Mouse (Mus musculus) kidney, adult 11 months (tissue): Measurements from ENCODE around the gene Gm20696.

Experiments
- DNase-seq: peaks from one replicate; pipeline ENCODE4 v3.0.0; 2022

The Gm20696 gene

GRCm38 (mm10) chr6:99310171-99310500 is 356.5 kb downstream of the Gm20696 start:
- DNase-seq: no peak

DNA sequence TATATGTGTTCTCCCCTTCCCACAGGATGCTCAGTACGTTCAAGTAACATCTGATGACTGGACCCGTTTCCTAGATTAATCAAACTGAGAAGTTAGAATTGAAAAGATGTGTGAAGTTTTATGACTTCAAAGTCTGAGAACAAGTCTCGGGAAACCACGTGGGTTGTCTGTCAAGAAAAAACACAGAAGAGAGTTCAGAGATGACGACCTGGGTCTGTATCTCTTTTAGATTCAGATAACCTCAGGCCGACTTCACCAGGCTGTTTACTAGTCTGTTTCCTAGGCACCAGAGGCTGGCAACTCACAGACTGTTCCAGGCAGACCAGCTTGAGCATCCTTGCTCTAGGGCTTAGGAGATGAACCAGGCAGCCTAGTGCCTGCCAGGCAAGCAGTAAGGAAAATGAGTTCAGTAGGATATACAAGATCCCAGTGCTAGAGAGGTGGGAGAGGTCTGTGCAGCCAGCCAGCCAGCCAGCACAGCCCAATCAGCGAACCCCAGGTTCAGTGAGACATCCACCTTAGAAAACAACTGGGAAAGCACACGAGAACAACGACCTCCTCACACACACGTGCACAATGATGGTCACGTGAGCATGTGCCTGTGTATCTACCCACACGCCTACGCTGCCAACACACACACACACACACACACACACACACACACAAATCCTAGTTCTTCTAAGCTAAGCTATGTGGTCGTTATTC is 357.0 kb downstream of the Gm20696 start:
- DNase-seq: no peak

DNA sequence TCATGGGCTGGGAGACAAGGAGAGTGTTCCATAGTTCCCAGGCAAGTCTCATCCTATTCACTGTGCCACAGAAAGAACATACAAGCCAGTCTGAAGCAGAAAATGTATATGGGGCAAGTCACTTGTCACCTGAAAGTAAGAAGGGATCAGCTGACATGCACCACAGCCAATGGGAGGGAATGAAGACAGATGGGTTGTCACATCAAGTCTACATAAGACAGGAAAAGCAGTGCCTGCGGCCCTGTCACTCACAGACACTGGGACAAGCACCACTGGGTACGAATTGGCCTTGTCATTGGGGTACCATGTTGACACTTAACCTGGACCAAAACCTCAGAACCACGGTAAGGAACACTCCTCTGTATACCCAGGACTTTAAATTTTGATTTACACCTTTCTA is 360.8 kb downstream of the Gm20696 start:
- DNase-seq: no peak

DNA sequence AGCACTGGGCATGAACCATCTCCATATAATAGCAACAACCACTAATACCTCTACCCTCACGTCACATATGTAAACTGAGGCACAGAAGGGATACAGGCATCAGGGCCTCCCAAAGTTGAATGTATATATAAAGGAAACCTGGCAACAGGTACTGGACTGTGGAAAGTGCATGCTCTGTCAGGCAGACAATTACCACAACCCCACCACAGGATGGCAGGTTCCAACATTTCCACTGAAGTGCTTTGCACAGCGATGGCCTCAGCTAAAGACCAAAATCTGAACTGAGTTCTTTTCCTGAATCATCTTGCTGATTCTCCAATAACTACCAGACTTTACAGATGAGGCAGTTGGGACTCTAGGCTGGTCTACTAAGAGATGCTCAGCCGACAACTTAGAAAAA is 361.4 kb downstream of the Gm20696 start:
- DNase-seq: no peak

GRCm38 (mm10) chr6:99302662-99303435 is 363.7 kb downstream of the Gm20696 start:
- no peak for DNase-seq

DNA sequence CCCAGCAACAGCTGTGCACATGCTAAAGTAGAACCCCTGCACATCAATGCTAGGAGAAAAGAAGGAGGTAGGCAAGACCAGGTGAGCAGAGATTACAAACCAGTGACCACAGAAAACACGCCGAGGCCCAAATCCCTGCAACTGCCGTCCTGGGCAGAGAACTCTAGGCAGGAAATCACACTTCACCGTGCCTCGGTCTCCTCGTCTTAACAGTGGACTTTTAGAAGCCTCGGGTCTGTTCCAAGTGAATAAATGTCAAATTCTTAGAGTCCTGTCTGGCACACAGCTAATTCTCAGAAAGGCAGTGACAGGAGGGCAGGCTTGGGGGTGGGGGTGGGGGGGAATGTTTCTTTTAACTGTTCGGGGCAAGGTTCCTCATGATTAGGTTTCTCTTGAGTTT is 364.7 kb downstream of the Gm20696 start:
- DNase-seq: no peak

GRCm38 (mm10) chr6:99300235-99300634 is 366.4 kb downstream of the Gm20696 start:
- DNase-seq: no peak

DNA sequence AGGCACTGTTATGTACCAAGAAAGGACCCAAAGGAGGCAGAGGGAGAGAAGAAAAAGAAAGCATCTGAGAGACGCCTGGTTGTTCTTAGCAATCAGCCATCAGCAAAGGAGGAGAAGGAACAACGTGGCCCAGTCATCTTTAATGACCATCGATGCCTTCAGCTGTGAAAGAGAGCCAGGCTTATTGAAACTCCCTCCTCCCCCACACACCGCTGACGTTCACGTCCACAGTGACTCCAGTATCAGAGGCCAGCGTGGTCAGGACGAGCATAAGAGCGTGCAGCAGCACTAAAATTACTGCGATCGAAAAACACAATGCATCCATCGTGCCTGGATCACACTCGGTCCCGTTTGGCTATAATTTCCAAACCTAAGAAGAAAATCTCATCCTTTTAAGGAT is 367.4 kb downstream of the Gm20696 start:
- no peak for DNase-seq

DNA sequence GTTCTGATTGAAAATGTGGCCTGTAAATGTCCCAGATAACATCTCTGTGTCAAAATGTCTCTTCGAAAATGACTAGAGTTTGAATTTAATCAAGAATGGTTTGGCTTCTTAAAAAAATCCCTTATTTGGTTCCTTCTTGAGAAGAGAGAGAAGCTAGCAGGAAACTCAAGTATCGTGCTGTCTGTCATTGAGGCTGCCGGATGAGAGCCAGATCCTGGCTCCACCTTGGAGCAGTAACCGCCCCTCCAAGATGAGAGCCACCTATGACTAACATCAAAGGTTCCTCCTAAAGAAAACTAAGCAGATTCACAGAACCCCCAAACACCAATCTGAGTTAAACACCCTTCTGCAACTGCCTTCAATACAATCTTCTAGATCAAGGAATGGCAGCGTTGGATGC is 369.1 kb downstream of the Gm20696 start:
- no peak for DNase-seq

- DNase-seq: no peak
These were observed 371.1 kb downstream of the Gm20696 start for GRCm38 (mm10) chr6:99295495-99295894.

DNA sequence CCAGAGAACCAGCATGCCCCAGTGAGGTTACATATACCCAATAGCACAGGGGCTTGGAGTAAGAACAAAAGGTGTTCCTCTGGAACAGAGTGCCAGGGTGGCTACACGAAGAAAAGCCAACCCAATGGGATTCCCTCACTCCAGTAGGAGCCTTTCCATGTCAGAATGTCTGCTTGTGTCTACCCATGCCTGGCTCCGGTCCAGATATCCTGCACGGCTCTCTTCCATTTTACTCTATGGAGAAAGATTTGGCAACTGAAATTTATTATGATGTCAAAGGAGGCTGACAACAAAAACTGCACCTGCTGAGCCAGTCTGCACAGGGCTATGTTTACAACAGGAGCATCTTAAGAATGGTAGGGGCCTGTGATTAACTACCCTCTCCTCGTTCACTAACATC is 377.4 kb downstream of the Gm20696 start:
- DNase-seq: no peak

DNA sequence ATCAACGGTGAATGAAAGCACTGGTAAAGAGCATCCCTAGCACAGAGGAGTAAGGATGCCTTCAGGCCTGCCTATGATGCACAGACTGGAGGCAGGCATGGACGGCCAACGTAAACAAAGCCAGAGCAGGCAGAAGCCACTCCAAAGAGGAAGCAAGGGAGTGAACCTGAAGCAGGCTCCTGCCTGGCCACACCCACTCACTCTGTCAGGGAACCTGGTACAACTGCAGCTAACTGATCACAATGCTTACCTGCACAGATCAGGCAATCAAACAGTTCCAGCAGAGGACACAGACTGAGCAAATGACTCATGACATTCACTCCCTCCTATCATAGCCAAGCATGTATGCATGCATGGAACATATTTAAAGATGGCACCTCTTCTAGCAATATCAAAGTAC is 381.6 kb downstream of the Gm20696 start:
- no peak for DNase-seq

- DNase-seq: no peak
These were observed 382.6 kb downstream of the Gm20696 start for GRCm38 (mm10) chr6:99284019-99284418.

DNA sequence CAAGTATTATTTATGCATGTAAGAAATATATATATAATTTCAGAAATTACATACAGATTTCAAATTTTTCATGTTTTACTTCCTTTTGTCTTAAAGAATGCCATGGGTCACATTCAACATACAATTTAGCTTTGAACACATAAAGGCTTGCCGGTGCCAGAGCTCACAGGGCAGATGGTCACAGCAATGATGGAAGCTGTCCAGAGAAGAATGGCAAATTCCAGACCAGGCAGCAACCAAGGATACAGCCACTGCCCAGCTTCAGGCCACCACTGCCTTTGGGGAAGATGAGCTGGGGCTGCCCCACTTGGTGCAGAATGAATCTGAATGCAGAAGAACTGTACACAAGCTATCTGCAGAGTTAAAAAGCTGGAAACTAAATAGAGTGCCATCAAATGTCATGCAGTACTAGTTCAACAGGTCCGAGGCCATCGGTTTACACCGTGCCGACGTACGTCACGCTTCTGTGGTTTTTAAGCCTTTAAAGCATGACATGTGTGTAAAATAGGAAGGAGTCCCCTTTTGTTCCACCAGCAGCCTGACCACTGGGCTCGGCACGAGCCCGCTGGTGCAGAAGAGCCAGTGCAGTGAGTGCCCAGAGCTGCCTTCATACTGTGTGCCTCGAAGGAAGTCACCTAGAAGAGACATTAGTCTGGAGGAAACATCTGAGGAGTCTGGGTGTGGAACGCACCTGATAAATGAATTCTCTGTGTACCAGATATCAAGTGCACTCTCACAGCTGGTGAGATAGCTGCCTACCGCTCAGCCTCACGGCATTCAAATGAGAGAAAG is 383.5 kb downstream of the Gm20696 start:
- DNase-seq: no peak

DNA sequence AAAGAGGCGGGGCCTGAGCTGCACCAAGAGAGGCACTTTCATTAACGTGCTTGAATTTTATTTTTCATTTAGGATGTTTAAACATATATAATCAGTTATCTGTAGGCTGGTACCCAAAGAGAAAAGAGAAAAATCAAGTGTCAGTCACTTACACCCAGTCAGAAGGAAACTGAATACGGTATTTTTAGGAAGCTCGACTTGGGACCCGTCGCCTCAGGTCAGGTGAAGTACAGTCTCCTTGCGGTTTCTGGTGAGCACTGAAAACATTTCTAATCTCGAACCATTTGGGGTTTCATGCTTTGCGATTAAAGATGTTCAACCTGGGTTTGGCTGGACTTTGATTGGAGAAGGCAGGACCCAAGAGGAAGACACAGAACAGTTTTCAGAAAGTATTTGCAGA is 385.2 kb downstream of the Gm20696 start:
- no peak for DNase-seq

GRCm38 (mm10) chr6:99280619-99281018 is 386.0 kb downstream of the Gm20696 start:
- DNase-seq: no peak

GRCm38 (mm10) chr6:99277251-99277650 is 389.3 kb downstream of the Gm20696 start:
- DNase-seq: no peak

DNA sequence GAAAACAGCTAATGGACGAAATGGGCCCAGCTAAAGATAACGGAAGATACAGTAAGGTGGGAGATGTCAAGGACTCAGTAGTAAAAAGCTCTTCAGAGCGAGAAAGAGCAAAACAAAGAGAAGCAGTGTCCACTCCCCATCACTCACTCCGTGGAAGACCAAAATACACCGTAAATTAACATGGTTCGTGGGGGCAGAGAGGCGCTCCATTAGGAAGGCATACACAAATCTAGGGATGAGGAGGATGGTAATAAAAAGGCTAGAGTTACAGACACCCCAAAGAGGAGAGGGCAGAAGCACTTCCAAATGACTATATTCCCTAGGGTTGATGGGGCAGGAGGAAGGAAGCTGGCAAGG is 390.3 kb downstream of the Gm20696 start:
- DNase-seq: no peak

DNA sequence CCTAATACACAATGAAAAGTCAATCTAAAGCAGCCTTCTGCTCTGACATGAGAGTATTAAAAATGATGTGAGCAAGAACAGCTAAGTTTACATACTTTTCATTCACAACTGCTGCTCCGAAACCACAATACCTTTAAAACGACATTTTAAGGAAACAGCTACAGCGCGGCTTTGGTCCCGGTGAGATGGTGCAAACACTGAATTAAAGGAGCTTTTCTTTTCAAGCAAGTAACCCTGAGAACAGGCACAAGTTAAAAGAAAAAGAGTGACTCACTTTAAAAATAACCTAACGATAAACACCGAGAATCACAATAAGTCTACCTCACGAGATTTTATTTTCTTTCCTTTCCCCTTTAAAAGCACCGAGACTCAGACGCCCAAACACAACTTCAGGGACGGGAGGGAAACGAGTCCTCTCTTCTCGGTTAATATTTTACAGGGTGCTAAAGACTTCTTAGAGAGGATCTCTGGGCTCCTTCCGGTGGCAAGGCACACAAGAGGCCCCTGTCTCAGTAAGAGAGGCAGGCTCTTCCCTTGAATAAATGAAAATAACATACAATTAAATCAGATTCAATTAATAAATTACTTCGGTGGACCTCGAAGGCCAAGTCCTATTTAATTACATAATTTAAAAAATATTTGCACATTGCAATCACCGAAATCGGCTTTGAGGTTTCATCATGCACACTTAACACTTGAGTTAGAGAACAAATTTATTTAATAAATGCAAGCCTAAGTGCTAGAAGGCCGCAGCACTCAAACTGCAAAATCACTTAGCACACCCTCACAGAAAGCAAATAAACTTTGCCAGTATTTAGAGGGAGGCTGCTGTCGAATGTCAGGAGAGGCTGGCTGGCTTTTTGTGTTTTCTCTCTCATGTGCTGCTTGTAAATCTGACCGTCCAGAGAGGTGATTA is 391.0 kb downstream of the Gm20696 start:
- peak; percentile 40 for DNase-seq

- DNase-seq: no peak
These were observed 391.9 kb downstream of the Gm20696 start for GRCm38 (mm10) chr6:99274667-99275066.

- no peak for DNase-seq
These were observed 392.4 kb downstream of the Gm20696 start for GRCm38 (mm10) chr6:99274222-99274621.

DNA sequence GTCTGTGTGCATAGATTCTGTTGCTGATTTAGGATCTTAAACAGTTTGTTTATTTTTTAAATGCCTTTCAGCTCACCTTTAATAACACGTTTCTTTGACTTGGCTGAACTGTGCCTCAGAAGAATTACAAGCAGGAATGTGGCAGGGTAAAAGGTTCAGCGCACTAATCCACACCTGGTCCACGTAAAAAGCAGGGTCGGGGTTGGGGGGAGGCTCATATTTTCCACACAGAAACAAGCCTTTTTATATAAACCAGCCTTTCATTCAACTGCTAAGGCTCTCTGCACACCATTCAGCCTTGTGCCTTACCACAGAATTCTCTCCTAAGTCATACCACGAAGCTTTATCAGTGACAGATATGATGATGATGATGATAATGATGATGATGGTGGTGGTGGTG is 393.4 kb downstream of the Gm20696 start:
- no peak for DNase-seq

DNA sequence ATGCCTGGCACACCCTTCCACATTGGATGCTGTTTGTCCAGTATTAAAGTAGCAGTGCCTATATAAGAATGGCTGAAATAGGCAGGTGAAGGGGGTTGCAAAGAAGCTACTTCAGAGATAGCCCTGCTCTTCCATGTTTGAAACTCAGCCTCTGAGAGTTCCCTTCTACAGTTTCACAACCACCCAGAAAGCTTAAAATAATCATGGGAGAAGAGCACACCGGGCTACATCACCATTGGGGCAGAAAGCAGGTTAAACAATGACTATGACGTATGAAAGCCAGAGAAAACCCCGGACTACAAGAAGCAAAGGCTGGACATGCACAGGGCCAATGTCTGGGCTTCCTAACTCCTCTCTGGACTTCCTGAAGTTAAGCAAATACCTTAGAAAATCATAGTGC is 394.4 kb downstream of the Gm20696 start:
- DNase-seq: no peak
